Mouse (Mus musculus): ENCODE measurements around the gene Ndufc1.
A peak's percentile ranks its signal among the peaks of the same experiment; 100 is the strongest.
"Not testable (repeated sequence)": the region's sequence is repeated elsewhere in the genome, so short reads cannot be mapped to it uniquely, and the experiment has no call there.

Gene Ndufc1

GRCm38 (mm10) chr3:51395461-51396145, 13.2 kb downstream of the Ndufc1 start:
- DNase-seq = no peak

- no peak for DNase-seq
Observed at GRCm38 (mm10) chr3:51394881-51395280, 13.9 kb downstream of the Ndufc1 start.

- no peak for DNase-seq
Observed at GRCm38 (mm10) chr3:51393651-51394050, 15.1 kb downstream of the Ndufc1 start.

- not testable (repeated sequence) for DNase-seq
Observed at GRCm38 (mm10) chr3:51393018-51393417, 15.8 kb downstream of the Ndufc1 start.

GRCm38 (mm10) chr3:51391591-51391990, 17.2 kb downstream of the Ndufc1 start:
- no peak for DNase-seq

GRCm38 (mm10) chr3:51391095-51391494, 17.7 kb downstream of the Ndufc1 start:
- no peak for DNase-seq

GRCm38 (mm10) chr3:51388904-51389303, 19.9 kb downstream of the Ndufc1 start:
- DNase-seq = no peak

- DNase-seq = no peak
Observed at GRCm38 (mm10) chr3:51387868-51388381, 20.9 kb downstream of the Ndufc1 start.

- no peak for DNase-seq
Observed at GRCm38 (mm10) chr3:51387134-51387451, 21.7 kb downstream of the Ndufc1 start.

- no peak for DNase-seq
Observed at GRCm38 (mm10) chr3:51386441-51387133, 22.2 kb downstream of the Ndufc1 start.

GRCm38 (mm10) chr3:51383409-51383808, 25.4 kb downstream of the Ndufc1 start:
- DNase-seq = no peak

- no peak for DNase-seq
Observed at GRCm38 (mm10) chr3:51380660-51381014, 28.2 kb downstream of the Ndufc1 start.

- DNase-seq = no peak
Observed at GRCm38 (mm10) chr3:51379786-51380659, 28.8 kb downstream of the Ndufc1 start.

GRCm38 (mm10) chr3:51378665-51378946, 30.2 kb downstream of the Ndufc1 start:
- no peak for DNase-seq

GRCm38 (mm10) chr3:51377878-51378664, 30.7 kb downstream of the Ndufc1 start:
- DNase-seq = no peak

- DNase-seq = peak; percentile 27
Observed at GRCm38 (mm10) chr3:51375307-51376265, 33.2 kb downstream of the Ndufc1 start.

GRCm38 (mm10) chr3:51373544-51373943, 35.2 kb downstream of the Ndufc1 start:
- no peak for DNase-seq

- no peak for DNase-seq
Observed at GRCm38 (mm10) chr3:51372883-51373282, 35.9 kb downstream of the Ndufc1 start.

- DNase-seq = no peak
Observed at GRCm38 (mm10) chr3:51371826-51372225, 37.0 kb downstream of the Ndufc1 start.

- DNase-seq = no peak
Observed at GRCm38 (mm10) chr3:51368011-51368410, 40.8 kb downstream of the Ndufc1 start.

GRCm38 (mm10) chr3:51366926-51367325, 41.9 kb downstream of the Ndufc1 start:
- no peak for DNase-seq

GRCm38 (mm10) chr3:51365517-51365882, 43.3 kb downstream of the Ndufc1 start:
- DNase-seq = no peak
